Mouse (Mus musculus): ENCODE data around the gene Lamtor1. TPM values are rescaled to one million over a fixed set of nuclear protein-coding genes. Genes with fewer than 3 reads are reported as not detected.

Gene Lamtor1
- polyA plus RNA-seq, 1 experiment from 2014 or later, result 165 TPM

Small RNAs within 50 kb of the gene (microRNA-seq; reads per million reads assigned to microRNA genes)
- not detected for gene Gm22655

Other genes with a start within 250 kb of the Lamtor1 start
- 41.8 and 48.0 TPM in 2 replicates for gene Clpb, start 242.3 kb upstream of the Lamtor1 start, polyA plus RNA-seq (2015; fragmentation: Nextera tagmentation; extraction: Ambion mirVana)
- gene Phox2a, start 87.6 kb upstream of the Lamtor1 start, polyA plus RNA-seq (2015; fragmentation: Nextera tagmentation; extraction: Ambion mirVana), result not detected in 2 replicates
- gene Inppl1, start 67.7 kb upstream of the Lamtor1 start, polyA plus RNA-seq (2015; fragmentation: Nextera tagmentation; extraction: Ambion mirVana), result 18.0 and 22.3 TPM in 2 replicates
- 1.2 and 1.6 TPM in 2 replicates for gene Folr2, start 48.7 kb upstream of the Lamtor1 start, polyA plus RNA-seq (2015; fragmentation: Nextera tagmentation; extraction: Ambion mirVana)
- 71.1 and 74.3 TPM in 2 replicates for gene Anapc15, start 42.2 kb upstream of the Lamtor1 start, polyA plus RNA-seq (2015; fragmentation: Nextera tagmentation; extraction: Ambion mirVana)
- gene Folr1, start 35.1 kb upstream of the Lamtor1 start, polyA plus RNA-seq (2015; fragmentation: Nextera tagmentation; extraction: Ambion mirVana), result 18.9 and 30.4 TPM in 2 replicates
- gene Tomt, start 455 bp downstream of the Lamtor1 start, polyA plus RNA-seq (2015; fragmentation: Nextera tagmentation; extraction: Ambion mirVana), result 0.24 and 0.47 TPM in 2 replicates
- gene Lrrc51, start 28.0 kb downstream of the Lamtor1 start, polyA plus RNA-seq (2015; fragmentation: Nextera tagmentation; extraction: Ambion mirVana), result 9.5 and 12.7 TPM in 2 replicates
- gene Numa1, start 28.2 kb downstream of the Lamtor1 start, polyA plus RNA-seq (2015; fragmentation: Nextera tagmentation; extraction: Ambion mirVana), result 63.3 and 65.1 TPM in 2 replicates
- 3.4 and 4.4 TPM in 2 replicates for gene Il18bp, start 112.8 kb downstream of the Lamtor1 start, polyA plus RNA-seq (2015; fragmentation: Nextera tagmentation; extraction: Ambion mirVana)
- 32.1 and 33.0 TPM in 2 replicates for gene Rnf121, start 159.6 kb downstream of the Lamtor1 start, polyA plus RNA-seq (2015; fragmentation: Nextera tagmentation; extraction: Ambion mirVana)
- 40.3 TPM in 2 replicates for gene Xndc1, start 159.6 kb downstream of the Lamtor1 start, polyA plus RNA-seq (2015; fragmentation: Nextera tagmentation; extraction: Ambion mirVana)
- gene Xntrpc, start 159.8 kb downstream of the Lamtor1 start, polyA plus RNA-seq (2015; fragmentation: Nextera tagmentation; extraction: Ambion mirVana), result 1.5 and 1.9 TPM in 2 replicates
- 0.29 TPM in 1 of 2 replicates, not detected in the other for gene Trpc2, start 177.2 kb downstream of the Lamtor1 start, polyA plus RNA-seq (2015; fragmentation: Nextera tagmentation; extraction: Ambion mirVana)
- gene Art1, start 195.8 kb downstream of the Lamtor1 start, polyA plus RNA-seq (2015; fragmentation: Nextera tagmentation; extraction: Ambion mirVana), result 0.17 and 0.28 TPM in 2 replicates
- 0.83 and 0.97 TPM in 2 replicates for gene Art5, start 203.6 kb downstream of the Lamtor1 start, polyA plus RNA-seq (2015; fragmentation: Nextera tagmentation; extraction: Ambion mirVana)
- not detected in 2 replicates for gene Chrna10, start 210.9 kb downstream of the Lamtor1 start, polyA plus RNA-seq (2015; fragmentation: Nextera tagmentation; extraction: Ambion mirVana)